Mouse (Mus musculus) heart, adult 2 months (tissue): ENCODE data around the gene Vps9d1.

Experiments
- CTCF ChIP-seq: fragments of 200-600 bp; IDR thresholded peaks from 2 replicates; pipeline ENCODE4 v1.8.1; 2022; ENCODE audit warnings: antibody characterized with exemption, mild to moderate bottlenecking, moderate library complexity
- EP300 ChIP-seq: fragments of 200-500 bp; IDR thresholded peaks from 2 replicates; pipeline ENCODE4 v1.6.1; 2011; ENCODE audit warnings: low read depth, low read length, control low read depth; ENCODE audit not compliant: insufficient read depth

DNA sequence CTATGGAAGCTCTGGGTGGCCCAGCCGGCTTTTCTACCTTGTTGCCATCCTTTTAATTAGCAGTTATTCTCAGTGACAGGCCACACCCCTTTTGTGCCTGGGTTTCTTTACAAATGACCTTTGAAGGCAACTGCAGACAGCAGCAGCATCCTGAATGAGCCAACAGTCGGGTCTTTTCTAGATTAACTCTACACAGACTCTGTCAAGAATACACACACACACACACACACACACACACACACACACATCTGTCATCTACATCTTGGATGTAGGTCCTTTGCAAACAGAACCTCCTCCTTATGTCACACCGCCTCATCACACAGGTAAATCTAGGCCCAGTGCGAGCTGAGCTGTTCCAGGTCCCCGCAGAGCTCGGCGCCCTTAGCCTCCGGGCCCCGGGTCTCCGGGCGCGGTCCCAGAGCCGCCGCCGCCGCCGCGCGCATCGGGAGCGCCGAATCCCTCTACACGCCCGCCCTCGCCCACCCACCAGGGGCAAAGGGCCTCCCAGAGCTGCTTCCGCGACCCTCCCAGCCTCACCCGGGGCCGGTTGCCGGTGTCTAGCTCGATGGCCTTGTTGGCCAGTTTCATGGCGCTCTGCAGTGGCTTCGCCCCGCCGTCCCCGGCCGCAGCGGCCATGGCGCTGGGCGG lies 573 bp downstream of the Vps9d1 start:
- TF ChIP-seq EP300, result no peak
- TF ChIP-seq CTCF, result no peak
